Mouse (Mus musculus) cortical plate, adult 2 months (tissue): ENCODE measurements around the gene Rbm43.

Experiments used
- CTCF ChIP-seq: fragments of 200-500 bp; IDR thresholded peaks from 2 replicates; pipeline ENCODE4 v1.5.1; 2011; ENCODE audit warnings: mild to moderate bottlenecking, control low read depth, low read length; ENCODE audit not compliant: insufficient read depth; ENCODE audit errors: extremely low read depth
- POLR2A ChIP-seq: fragments of 200-500 bp; IDR thresholded peaks from 2 replicates; pipeline ENCODE4 v1.6.1; 2011; ENCODE audit warnings: mild to moderate bottlenecking, low read length, control low read depth; ENCODE audit not compliant: insufficient read depth; ENCODE audit errors: extremely low read depth

GRCm38 (mm10) chr2:51938750-51939149, 3.8 kb upstream of the Rbm43 start:
- no peak for TF ChIP-seq POLR2A
- TF ChIP-seq CTCF, result no peak
